Mouse (Mus musculus) heart, adult 9 months (tissue): ENCODE data around the gene E130116L18Rik.
"Not testable (repeated sequence)": the region's sequence is repeated elsewhere in the genome, so short reads cannot be mapped to it uniquely, and the experiment has no call there.

Experiments
- DNase-seq, 2 experiments: peaks; one replicate each; pipeline ENCODE4 v3.0.0; 2022; ENCODE audit warnings: low spot score in 2 of 2

Gene E130116L18Rik

DNA sequence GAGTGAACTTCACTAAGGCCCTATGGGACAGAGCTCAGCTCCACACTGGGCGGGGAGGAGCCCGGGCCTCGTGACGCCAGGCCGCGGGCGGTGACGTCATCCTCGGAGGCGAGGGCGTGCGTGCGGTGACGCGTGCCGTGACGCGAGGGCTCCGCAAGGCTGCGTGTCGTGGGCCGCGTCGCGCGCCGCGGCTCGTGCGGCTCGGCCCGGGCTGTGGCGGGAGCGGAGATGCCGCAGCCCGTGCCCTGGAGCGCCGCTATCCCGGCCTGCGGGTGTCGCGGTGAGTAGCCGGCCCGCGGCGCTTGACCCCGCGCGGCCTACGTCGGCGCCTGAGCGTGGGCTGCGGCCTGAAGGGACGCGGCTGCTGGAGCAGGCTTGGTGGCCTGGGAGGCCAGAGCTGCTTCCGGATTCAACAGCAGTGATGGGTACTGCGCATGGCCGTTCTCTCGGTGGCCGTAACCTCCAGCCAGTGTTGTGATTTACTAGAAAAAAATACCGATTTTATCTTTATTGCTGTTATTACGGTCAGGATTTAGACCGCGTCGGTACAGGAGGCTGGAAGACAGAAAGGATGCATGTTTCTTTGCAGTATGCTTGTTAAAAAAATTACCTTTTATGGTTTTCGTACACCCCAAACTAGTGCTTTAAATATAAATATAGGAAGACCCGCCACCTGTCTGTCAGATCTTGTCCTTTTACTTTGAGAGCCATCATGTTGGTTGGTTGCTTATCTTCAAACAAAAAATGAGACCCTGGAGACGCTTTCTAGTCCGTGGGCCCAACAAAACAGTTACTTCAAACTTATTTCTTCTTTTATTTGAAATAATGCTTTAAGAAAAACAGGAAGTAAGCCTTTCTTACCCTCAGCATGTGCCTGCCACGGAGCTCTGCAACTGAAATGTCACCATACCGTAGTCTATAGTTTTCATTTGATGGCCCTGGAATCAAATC lies at the start of gene E130116L18Rik:
Gene E130116L18Rik (minus strand): TSS at position 402 of the 951 bp plus-strand sequence.
- DNase-seq, result peak; percentile 86 to 87

DNA sequence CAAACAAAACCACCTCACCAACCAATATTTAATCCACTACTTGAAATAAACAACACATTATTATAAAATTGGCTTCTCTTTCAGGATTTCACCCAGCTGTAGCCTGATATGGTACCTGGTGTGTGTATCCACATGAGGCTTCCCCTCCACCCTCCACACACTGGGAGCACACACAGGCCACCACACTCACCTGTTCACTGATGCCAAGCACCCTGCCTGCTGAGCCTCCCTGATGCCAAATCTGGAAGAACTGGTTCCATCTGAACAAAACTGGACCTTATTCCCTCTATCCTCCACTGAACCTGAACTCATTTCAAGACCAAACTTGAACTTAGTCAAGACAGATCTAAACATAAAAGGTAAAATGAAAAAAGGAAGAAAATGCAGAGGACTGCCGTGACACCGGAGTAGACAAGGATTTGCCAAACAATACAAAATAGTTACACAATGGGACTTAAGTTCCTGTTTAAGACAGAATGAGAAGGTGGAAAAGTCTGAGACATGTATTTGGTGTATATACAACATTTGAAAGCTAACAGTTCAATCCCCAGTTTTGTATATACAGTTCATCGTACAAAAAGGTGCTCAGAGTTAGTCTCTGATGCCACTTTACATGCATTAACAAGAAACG lies 45.4 kb upstream of the E130116L18Rik start:
- no peak for DNase-seq

DNA sequence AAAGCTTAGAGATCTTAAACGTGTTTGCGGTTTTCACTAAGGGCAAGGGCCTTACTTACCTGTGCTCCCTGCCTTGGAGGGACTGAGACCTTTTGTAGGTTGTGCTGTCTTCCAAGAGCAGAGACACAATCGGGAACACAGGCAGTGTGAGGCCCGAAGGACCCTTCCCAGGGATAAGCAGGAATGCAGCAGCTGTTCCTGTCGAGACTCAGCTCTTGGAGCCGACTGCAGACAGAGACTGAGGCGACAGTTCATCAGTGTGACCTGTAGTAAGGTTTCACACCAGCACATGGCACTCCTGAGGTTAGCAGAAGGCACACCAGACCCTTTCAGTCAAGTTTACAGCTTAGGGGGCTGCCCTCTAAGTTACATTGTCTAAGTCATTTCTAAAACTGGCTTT lies 39.3 kb upstream of the E130116L18Rik start:
- no peak for DNase-seq

DNA sequence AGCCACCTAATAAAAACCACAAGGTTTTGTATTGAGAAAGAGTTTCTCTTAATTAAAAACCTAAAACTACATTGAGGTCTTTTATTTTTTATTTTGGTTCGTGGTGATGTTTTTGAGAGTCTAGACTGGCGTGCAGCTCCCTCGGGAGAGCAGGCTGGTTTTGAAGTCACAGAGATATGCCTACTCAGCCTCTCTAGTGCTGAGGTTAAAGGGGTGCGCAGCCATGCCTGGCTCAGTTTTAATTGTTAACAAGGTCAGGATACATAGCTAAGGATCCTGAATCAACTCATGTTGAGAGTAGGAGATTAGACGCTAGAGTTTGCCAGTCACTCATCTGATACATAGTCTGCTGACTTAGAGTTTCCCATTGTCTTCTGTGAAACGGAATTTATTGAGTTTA lies 38.5 kb upstream of the E130116L18Rik start:
- DNase-seq, result no peak

DNA sequence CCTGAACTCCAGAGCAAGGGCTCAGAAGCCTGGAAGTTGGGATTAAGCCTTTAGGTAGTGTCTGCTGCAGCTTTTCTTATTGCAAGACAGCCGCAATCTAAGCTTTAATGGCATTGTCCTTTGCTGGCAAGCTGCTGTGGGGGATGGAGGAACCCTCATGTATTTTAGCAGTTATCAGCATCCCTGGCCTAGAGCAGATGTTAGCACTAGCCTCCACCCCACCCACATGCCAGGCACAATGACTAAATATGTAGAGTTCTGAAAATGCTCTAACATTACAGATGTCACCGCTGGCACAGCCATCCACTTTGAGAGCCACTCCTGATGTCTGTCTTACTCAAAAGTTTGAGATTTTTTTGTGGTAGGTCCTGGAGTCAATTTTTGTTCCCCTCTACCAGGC lies 33.7 kb upstream of the E130116L18Rik start:
- no peak for DNase-seq

DNA sequence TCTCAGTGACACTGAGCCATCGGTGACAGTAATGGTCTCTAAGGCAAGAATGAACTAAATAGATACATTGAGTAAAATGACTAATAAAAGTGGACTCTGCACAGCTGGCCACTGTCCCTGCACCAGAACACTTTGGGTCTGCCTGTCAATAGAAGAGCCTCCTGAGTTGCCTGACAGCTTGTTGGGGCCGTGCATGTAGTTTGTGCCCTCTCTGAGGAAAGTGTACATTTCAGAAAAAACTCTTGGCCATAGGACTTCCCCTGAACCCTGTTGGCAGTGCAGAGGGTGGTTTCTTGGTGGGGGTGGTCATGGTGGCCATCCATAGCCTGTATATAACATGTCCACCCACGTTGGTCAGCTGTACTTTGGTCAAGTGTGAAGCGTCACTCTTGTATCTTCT lies 31.5 kb upstream of the E130116L18Rik start:
- DNase-seq, result no peak

DNA sequence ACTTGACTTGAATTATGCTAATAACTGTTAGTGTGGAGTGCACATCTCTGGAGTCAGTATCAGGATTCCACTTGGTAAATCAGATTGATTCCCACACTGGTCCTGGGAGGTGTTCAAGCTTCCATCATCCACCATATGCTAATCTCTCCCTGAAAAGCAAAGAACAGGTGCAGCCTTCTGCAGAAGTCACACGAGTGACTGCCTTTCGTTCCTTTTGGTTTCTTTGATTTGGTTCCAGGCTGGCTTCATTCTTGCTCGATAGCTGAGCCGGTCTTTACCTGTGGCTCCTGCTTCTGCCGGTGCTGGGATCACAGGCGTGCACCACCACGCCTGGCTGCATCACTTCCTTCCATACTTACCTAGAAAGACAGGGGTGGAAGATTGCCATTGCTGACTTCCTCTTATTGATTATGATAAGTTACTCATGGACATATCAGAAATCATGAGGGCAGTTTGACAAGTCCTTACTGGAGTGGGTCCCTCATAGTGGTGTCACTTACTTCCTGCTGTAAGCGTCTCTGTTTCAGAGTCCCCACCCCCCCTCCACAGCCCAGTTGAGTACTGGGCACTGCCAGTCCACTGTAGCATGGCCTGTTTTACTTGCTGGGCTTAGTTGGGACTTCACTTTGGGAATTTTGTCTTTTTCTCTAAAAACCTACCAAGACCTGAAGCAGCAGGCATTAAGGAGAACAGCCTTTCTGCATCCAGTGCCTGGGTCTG lies 30.0 kb upstream of the E130116L18Rik start:
- DNase-seq, result no peak

DNA sequence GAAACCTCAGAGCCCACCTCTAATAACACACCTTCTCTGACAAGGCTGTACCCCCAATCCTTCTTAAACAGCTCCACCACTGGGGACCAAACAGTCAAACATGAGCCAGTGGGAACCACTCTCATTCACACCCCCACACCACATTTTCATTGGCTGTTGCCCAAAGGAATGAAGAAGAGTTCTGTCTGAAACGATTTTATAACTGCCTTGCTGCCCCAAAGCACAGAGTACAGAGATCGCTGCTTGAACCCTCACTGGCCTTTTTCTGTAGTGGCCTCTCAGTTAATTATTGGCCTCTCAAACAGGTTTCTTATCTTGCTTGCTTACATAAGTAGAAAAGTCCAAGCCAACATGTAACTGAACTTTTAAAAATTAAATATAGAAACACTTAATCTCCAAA lies 29.5 kb upstream of the E130116L18Rik start:
- no peak for DNase-seq

DNA sequence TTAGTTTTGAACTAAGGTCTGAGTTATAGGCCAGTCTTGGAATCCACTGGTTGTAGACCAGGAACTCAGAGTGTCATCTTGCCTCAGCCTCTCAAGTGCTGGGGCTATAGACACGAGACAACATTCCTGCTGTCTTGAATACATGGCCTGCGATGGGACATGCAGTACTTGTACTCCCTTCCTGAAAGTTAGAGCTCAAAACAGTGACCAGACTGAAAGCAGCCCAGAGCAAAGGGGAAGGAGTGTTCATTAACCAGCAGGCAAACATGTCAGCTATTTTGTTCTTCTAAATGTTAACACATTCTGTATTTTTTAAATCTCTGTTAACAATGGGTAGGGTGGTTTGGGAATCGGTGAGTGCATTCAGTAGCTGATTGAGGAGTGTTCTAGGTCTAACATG lies 24.1 kb upstream of the E130116L18Rik start:
- DNase-seq, result no peak

DNA sequence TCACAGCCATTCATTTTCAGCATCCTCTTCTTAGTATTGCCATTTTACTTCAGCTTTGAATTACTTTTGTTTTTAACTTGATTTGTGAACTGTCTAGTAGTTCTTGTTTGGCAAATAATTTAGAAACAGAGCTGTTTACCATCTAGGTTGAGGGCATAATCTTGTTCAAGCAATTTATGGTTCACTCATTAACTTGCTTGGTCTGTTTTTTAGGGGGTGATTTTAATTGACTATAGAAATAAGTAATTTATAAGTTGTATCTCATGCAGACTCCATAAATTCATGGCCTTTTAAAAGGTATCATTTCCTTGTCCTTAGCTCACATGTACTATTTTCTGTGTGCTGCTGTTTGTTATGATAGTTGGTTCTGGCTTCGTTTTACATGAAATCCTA lies 23.5 kb upstream of the E130116L18Rik start:
- no peak for DNase-seq

DNA sequence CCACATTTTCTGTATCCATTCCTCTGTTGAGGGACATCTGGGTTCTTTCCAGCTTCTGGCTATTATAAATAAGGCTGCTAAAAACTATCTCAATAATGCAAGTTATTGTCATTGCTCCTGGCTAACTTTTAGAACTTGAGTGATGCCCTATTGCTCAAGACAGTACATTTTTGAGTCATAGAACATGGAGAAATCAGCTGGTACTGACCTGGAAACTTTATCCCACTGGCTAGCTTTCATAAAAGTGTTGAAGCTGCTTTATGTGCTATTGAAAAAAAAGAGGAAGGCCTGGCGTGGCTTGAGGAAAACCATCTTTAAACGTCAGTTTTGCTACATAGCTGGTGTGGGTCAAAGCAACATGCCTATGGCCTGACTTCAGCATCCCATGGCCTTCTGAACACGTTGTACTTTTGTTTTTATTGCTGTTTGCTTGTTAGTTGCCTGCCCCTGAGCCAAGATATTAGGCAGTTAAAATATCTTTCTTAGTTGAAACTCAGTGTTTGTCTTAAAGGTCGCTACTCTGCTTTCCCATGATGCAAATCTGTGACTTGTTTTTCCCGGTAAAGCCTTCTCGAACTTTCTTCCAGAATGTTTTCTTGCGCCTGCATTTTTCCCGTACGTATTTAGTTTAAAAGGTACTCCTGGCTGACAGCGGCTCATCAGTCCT lies 23.0 kb upstream of the E130116L18Rik start:
- no peak for DNase-seq

DNA sequence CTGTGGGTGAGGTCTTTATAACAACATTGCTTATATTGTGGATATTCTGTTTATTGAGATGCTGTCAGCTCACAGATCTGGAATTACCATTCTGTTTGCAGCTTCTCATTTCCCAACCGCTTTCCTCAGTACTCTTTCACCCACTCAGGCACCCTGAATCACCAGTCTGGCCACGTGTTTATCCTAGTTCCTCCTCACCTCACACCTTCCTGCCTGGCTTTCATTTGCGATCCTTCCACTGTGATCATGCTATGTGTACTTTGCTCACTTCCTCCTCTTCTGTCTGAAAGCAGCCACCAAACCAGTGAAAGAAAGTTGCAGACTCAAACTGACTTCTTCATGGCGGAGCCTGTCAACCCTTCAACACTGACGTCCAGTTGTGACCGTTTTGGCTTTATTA lies 20.1 kb upstream of the E130116L18Rik start:
- no peak for DNase-seq

DNA sequence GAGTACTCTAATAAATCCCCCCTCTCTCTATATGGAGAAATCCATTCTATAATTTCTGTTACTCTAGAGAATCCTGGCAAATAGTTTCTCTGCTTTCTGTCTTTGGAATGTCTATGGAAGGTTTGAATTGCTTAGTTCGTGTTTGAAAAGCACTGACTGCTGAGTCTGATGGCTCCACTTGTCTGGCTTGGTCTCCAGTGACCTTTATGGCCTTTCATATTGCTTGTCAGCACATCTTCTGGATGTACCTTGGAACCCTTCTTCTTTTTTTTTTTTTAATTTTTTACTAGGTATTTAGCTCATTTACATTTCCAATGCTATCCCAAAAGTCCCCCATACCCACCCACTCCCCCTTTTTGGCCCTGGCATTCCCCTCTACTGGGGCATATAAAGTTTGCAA lies 1.4 kb upstream of the E130116L18Rik start:
- not testable (repeated sequence) for DNase-seq

DNA sequence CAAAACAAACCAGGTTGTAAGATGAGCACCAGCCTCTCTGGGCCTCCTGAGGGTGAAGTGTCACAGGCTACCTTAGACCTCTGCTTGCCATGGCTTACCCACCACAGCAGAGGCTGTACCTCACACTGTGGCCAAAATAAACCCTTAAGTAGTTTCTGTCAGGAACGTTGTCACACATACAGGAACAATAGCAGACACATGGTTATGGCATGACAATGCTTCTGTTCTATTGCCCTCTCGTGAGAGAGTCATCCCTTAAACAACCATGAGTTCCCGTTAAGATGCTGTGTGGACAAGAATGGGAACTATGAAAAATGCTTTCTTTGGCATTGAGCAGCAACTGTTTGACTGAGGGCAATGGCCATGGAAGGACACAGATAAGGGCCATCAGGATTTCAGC lies 1.3 kb downstream of the E130116L18Rik start, which contains the start of gene Galnt11:
Gene Galnt11 (plus strand): TSS at position 301 of the 400 bp plus-strand sequence.
- DNase-seq, result no peak

DNA sequence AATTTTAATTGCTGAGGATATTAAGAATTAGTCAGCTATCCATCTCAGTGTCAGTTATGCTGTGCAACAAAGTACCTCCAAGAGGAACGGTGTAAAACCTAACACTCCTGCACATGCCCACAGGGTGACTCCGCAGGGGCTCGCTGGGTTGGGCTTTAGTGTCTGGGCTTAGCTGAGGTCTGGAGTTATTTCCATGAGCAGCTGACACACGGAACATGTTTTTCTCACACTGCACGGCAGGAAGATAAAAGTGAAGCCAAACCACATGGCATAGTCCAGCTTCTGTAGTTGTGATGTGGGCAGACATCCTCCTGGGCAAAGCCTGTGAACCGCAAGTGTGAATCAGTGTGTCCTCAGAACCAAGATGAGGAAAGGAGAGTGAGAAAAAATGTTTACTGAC lies 7.9 kb downstream of the E130116L18Rik start:
- DNase-seq, result no peak

DNA sequence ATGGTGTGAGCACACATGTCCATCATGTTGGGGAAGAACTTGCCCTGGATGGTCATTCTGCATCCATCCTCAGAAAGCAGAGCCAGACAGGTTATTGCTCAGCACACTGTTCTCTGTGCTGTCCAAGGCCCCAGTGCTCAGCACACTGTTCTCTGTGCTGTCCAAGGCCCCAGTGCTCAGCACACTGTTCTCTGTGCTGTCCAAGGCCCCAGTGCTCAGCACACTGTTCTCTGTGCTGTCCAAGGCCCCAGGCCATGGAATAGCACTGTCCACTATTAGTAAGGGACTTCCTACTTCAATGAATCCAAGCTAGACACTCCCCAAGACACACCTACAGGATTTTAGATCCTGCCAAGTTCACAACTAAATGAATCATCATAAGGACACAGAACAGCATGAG lies 9.7 kb downstream of the E130116L18Rik start:
- not testable (repeated sequence) for DNase-seq

DNA sequence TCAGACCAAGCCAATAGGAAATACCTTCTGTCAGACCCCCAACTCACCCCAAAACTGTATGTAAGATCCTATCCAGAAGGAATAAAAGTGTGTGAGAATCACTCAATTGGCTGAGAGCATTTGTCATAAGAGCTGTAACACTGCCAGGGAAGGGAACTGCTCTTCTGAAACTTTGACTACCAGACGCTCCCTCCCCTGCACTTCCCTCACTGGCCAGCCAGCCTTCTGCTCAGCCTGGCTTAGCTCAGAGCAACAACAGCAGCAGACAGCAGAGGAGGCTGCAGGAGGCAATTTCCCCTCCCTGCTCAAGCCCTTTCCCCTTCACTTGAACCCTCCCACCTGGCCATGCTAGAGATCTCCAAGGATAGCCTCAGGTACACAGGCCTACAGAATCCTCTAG lies 11.1 kb downstream of the E130116L18Rik start:
- DNase-seq, result no peak

DNA sequence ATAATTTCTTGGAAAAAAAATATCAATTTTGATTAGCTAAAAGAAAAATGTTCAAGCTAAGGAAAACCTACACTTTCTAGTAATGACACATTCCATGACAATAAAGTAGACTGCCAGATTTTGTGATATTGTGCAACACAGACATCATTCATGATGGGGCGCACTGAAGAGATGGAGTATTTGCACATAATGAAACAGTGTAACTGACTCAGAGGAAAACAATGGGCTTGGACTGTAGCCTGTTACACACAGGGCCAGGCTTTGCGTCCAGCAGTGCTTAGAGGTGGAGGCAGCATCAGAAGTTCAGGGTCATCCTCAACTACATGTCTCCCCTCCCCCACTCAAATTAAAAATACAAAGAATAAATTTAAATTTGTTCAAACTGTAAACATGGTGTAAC lies 32.4 kb downstream of the E130116L18Rik start:
- no peak for DNase-seq

DNA sequence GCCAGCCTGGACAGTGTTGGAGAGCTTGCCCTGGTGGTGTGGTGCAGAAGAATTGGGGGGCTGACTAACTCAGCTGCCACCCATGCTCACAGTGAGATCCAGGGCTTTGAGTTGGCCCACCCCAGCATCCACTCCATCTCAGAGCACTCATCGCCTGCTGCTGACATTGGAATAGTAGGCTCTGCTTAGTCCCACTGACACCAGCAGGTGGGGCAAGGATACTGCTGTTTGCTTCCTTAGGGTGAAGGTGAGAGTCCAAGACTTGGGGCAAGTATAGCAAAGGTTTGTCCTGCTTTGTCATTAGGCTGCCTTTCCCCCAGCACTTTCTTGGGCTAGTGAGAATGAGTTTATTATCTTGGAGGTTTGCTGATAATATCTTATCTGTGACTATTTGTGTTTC lies 34.2 kb downstream of the E130116L18Rik start:
- no peak for DNase-seq

DNA sequence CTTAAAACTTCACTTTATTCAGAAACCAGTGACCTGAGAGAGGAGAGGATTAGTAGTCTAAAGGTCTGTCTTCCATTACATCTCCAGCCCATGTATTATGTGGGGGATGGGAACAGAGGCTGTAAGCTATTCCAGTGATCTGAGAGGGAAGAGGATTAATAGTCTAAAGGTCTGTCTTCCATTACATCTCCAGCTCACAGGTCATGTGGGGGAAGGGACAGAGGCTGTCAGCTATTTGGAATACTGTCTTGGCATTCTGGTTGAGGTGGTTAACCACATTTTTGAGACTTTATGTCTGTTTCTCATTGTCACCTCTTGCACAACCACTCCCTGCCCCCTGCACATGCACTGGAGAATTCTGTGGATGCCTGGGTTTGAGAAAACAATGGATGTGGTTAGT lies 35.2 kb downstream of the E130116L18Rik start:
- DNase-seq, result no peak

DNA sequence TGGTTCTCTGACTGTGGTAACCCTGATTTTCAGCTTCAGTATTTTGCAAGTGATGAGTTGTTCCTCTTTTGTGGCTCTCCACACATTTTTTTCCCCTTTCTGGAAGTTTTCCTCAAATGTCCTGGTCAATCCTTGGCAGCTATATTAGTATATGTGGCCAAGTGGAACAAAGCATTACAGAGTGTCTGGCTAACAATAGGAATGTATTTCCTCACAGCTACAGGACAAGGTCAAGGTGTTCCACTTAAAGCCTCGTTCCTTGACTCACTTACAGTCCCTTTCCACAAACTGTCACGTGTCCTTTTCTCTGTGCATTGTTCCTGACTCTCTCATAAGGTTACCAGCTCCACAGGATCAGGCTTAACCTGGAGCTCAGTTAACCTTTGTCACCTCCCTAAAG lies 38.4 kb downstream of the E130116L18Rik start:
- DNase-seq, result no peak

DNA sequence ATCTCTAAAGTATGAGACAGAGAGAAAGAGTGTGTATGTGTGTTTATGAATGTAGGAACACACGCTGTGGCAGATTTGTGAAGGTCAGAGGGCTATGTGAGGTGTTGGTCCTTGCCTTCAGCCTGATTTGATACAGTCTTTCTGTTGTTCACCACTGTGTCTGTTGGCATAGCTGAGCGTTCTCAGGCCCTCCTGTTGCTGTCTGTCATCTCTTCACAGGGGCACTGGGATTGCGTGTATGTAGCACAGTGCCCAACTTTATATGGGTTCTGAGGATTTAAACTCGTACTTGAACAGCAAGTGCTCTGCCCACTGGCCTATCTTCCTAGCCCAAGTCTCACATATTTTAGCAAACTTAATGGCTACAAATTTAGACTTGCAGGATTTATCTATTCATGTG lies 39.4 kb downstream of the E130116L18Rik start:
- no peak for DNase-seq
